Mouse (Mus musculus) heart, adult 9 months (tissue): ENCODE measurements at regions not wholly inside any gene's neighbourhood (a gene's known extent, or its start where the extent isn't known, plus 50 kb on each side); places are given as distances from the start of the nearest gene placed in this dataset.
A peak's percentile ranks its signal among the peaks of the same experiment; 100 is the strongest.

Experiments
- DNase-seq, 2 experiments: peaks; one replicate each; pipeline ENCODE4 v3.0.0; 2022; ENCODE audit warnings: low spot score in 2 of 2

DNA sequence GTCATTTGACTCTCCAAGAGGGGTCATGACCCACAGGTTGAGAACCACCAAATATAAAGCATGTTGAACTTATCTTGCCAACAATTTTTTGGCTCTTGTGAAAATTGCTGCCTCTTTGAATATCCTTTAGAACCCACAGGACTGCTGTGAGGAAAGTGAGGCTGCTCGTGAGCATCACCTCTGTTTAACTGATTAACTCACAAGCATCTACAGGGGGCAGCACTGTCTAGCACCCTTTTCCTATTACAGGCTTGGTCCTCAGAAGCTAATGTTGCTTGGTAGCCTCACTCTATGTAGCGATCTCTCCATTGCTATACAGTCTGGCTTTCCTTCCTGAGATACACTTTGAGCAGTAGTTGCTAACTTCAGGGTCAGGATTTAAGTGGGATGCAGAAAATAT lies 522.4 kb upstream of the Adam24 start:
- no peak for DNase-seq

- no peak for DNase-seq
Observed at GRCm38 (mm10) chr8:40186715-40187583, 487.9 kb upstream of the Adam24 start.

DNA sequence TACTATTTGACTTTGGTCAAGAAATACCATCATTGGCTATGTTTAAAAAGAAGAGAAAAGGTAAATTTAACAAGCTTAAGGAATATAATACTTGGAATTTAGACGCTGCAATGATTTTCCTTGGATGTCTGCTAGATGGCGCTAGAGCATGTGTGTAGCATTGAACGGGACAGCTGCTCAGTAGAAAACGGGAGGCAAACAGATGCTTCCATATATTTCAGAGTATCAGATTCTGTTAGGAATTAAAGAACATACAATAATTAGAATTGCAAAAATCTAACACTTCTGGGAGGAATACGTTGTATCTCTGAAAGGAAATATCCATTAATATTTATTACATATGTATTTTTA lies 487.3 kb upstream of the Adam24 start:
- DNase-seq = peak in 1 of 2 experiments; percentile 5

GRCm38 (mm10) chr8:40192266-40192665 lies 482.6 kb upstream of the Adam24 start:
- no peak for DNase-seq

DNA sequence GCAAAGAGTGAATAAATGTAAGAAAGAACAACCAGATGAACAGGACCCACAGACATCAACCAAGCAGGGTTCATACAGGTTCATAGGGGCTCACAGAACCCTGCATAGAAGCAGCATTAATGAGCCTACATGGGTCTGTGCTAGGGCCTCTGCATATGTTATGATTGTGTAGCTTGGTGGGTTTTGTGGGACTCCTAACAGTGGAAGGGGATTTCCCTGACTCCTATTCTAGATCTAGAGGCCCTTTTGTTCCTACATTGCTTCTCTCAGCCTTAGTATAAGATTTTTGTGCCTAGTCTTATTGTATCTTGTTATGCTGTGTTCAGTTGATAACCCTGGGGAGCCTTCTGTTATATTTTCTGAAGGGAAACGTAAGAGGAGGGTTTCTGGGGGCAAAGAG lies 481.7 kb upstream of the Adam24 start:
- DNase-seq = no peak

DNA sequence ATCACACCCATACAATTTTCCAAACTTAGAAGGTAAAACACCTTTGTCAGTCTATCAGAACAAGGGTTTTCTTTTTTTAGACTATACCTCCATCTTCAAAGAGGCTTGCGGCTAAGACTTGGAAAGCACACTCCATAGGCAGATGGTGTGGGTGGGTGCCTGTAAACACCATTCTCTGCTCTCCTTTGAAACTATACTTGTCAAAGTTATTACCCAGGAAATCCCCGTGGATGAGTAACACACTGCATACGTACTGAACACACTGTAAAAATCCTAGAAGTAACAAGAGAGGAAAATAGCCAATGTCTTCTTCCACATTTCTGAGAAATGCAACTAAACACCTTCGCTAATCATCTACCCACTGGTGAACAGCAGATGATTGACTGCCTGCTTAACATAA lies 464.0 kb upstream of the Adam24 start:
- DNase-seq = no peak

- no peak for DNase-seq
Observed at GRCm38 (mm10) chr8:40223521-40223920, 451.4 kb upstream of the Adam24 start.

GRCm38 (mm10) chr8:40227262-40227661 lies 447.6 kb upstream of the Adam24 start:
- DNase-seq = no peak
